In genomic region chr13:81663566-81664330, GRCm38 (mm10) we compare ENCODE assay signal across 13 mouse cellular contexts. TPM values are rescaled to one million over a fixed set of nuclear protein-coding genes. Genes with fewer than 3 reads are reported as not detected.
DNase-seq lines count a peak whose midpoint lies in the region; ATAC-seq lines count a peak whose summit lies in the region.
"Had no signal": no experiment of that assay in that cellular context is flagged by ENCODE, and none has a peak within 500 bp of the region (broad histone marks: within the 10 kb centered on the region; RNA-seq: fewer than 3 reads in every experiment).

No protein-coding gene starts in this region.

- no peak overlapping the region for H3K4me2 ChIP-seq in forebrain, embryonic 15.5 days (replicated peaks)
- no peak overlapping the region for H3K4me2 ChIP-seq in forebrain, embryonic 12.5 days
- H3K4me2 ChIP-seq in neural tube, embryonic 14.5 days (ENCODE audit: low read depth, low read length): no peak overlapping the region
- no peak overlapping the region for H3K4me2 ChIP-seq in intestine, embryonic 15.5 days (replicated peaks)
- no peak overlapping the region for H3K4me2 ChIP-seq in stomach, embryonic 15.5 days
- H3K4me2 ChIP-seq: lung, embryonic 15.5 days had no signal

- intact Hi-C loops in left cerebral cortex, postnatal 14 days (cut with DNase I): no loop called here

- no peaks in the 10 kb centered on the region for H3K27me3 ChIP-seq in forebrain, embryonic 15.5 days
- no peaks in the 10 kb centered on the region for H3K27me3 ChIP-seq in forebrain, embryonic 12.5 days
- H3K27me3 ChIP-seq in neural tube, embryonic 14.5 days (ENCODE audit: control insufficient read depth, insufficient read depth, low read length): no peaks in the 10 kb centered on the region
- H3K27me3 ChIP-seq in intestine, embryonic 15.5 days (replicated peaks): no peaks in the 10 kb centered on the region
- no peaks in the 10 kb centered on the region for H3K27me3 ChIP-seq in stomach, embryonic 15.5 days (replicated peaks)
- H3K27me3 ChIP-seq: lung, embryonic 15.5 days had no signal

- no peak overlapping the region for H3K9ac ChIP-seq in forebrain, embryonic 15.5 days (replicated peaks)
- H3K9ac ChIP-seq in forebrain, embryonic 12.5 days: no peak overlapping the region
- no peak overlapping the region for H3K9ac ChIP-seq in neural tube, embryonic 14.5 days (replicated peaks; ENCODE audit: low read depth, low read length)
- H3K9ac ChIP-seq in intestine, embryonic 15.5 days: no peak overlapping the region
- H3K9ac ChIP-seq in stomach, embryonic 15.5 days: no peak overlapping the region
- H3K9ac ChIP-seq: lung, embryonic 15.5 days had no signal

- peak overlapping the region; percentile 38; the same call in 1 of the 2 replicates for H3K27ac ChIP-seq in forebrain, embryonic 15.5 days (replicated peaks)
- H3K27ac ChIP-seq in forebrain, embryonic 12.5 days: no peak overlapping the region
- H3K27ac ChIP-seq in neural tube, embryonic 14.5 days (ENCODE audit: low read depth, low read length): no peak overlapping the region
- H3K27ac ChIP-seq in intestine, embryonic 15.5 days: no peak overlapping the region
- no peak overlapping the region for H3K27ac ChIP-seq in stomach, embryonic 15.5 days
- H3K27ac ChIP-seq: gastrocnemius, adult 2 months; lung, embryonic 15.5 days had no signal

- no peak for DNase-seq in neural tube, embryonic 10.5 days (ENCODE audit: extremely low spot score, low spot score)
- DNase-seq in left cerebral cortex, postnatal 14 days (ENCODE audit: low spot score in 2 of 2): no peak
- no peak for DNase-seq in spleen, adult 18-20 months
- DNase-seq: B cell, adult 2 months; kidney, adult 2 months; right cerebral cortex, adult 18-20 months had no signal

- H3K4me1 ChIP-seq in forebrain, embryonic 15.5 days: peaks cover 22% of the 10 kb centered on the region
- peaks cover 3% of the 10 kb centered on the region for H3K4me1 ChIP-seq in forebrain, embryonic 12.5 days
- peaks cover 3% of the 10 kb centered on the region; the same call in 1 of the 2 replicates for H3K4me1 ChIP-seq in neural tube, embryonic 14.5 days (ENCODE audit: control insufficient read depth, insufficient read depth, low read length)
- H3K4me1 ChIP-seq in intestine, embryonic 15.5 days (replicated peaks): 0 out of 2 replicates have a peak, but pooled peaks cover 3% of the 10 kb centered on the region
- no peaks in the 10 kb centered on the region; the same call in 1 of the 2 replicates for H3K4me1 ChIP-seq in stomach, embryonic 15.5 days

- no peak overlapping the region for H3K4me3 ChIP-seq in forebrain, embryonic 15.5 days
- no peak overlapping the region for H3K4me3 ChIP-seq in forebrain, embryonic 12.5 days (replicated peaks)
- H3K4me3 ChIP-seq in neural tube, embryonic 14.5 days (ENCODE audit: low read depth, low read length): no peak overlapping the region
- no peak overlapping the region for H3K4me3 ChIP-seq in intestine, embryonic 15.5 days (replicated peaks)
- no peak overlapping the region for H3K4me3 ChIP-seq in stomach, embryonic 15.5 days (replicated peaks)
- H3K4me3 ChIP-seq: gastrocnemius, adult 2 months; lung, embryonic 15.5 days had no signal

- ATAC-seq in forebrain, embryonic 15.5 days (replicated peaks): peak; percentile 77
- ATAC-seq in forebrain, embryonic 12.5 days (ENCODE audit: low FRiP score): no peak
- ATAC-seq in neural tube, embryonic 14.5 days (ENCODE audit: low read depth): peak; percentile 38; the same call in 1 of the 2 replicates
- ATAC-seq in intestine, embryonic 15.5 days: peak; percentile 56; the same call in 1 of the 2 replicates
- peak; percentile 82; the same call in 1 of the 2 replicates for ATAC-seq in stomach, embryonic 15.5 days (ENCODE audit: insufficient read depth, low FRiP score, low read depth)

- WGBS in forebrain, embryonic 15.5 days: 67% methylated on average over 12 of the region's 12 CpGs
- WGBS in forebrain, embryonic 12.5 days: 87% methylated on average over 12 of the region's 12 CpGs
- WGBS in neural tube, embryonic 14.5 days: 84% methylated on average over 12 of the region's 12 CpGs
- 87% methylated on average over 12 of the region's 12 CpGs for WGBS in intestine, embryonic 15.5 days
- 81% methylated on average over 12 of the region's 12 CpGs for WGBS in stomach, embryonic 15.5 days

- no peaks in the 10 kb centered on the region for H3K9me3 ChIP-seq in forebrain, embryonic 15.5 days
- no peaks in the 10 kb centered on the region for H3K9me3 ChIP-seq in forebrain, embryonic 12.5 days
- H3K9me3 ChIP-seq in neural tube, embryonic 14.5 days (ENCODE audit: control insufficient read depth, low read length): no peaks in the 10 kb centered on the region
- no peaks in the 10 kb centered on the region for H3K9me3 ChIP-seq in intestine, embryonic 15.5 days
- H3K9me3 ChIP-seq in stomach, embryonic 15.5 days: no peaks in the 10 kb centered on the region
- H3K9me3 ChIP-seq: lung, embryonic 15.5 days had no signal

- H3K36me3 ChIP-seq in forebrain, embryonic 15.5 days: peaks cover 32% of the 10 kb centered on the region
- peaks cover 41% of the 10 kb centered on the region for H3K36me3 ChIP-seq in forebrain, embryonic 12.5 days (replicated peaks)
- H3K36me3 ChIP-seq in neural tube, embryonic 14.5 days (ENCODE audit: control insufficient read depth, insufficient read depth, low read length): peaks cover 24% of the 10 kb centered on the region
- 0 out of 2 replicates have a peak, but pooled peaks cover 9% of the 10 kb centered on the region for H3K36me3 ChIP-seq in intestine, embryonic 15.5 days
- peaks cover 14% of the 10 kb centered on the region for H3K36me3 ChIP-seq in stomach, embryonic 15.5 days

RNA-seq across cellular contexts. Expression of gene Lysmd3, which starts 6.3 kb away (rescaled TPM):
- polyA plus RNA-seq in forebrain, embryonic 15.5 days (2015; fragmentation: Nextera tagmentation; extraction: Ambion mirVana): 20.7 and 23.6 TPM in 2 replicates
- polyA plus RNA-seq in forebrain, embryonic 12.5 days (2016; fragmentation: Nextera tagmentation; extraction: Ambion mirVana): 22.2 and 26.3 TPM in 2 replicates
- 23.5 and 26.6 TPM in 2 replicates for polyA plus RNA-seq in neural tube, embryonic 14.5 days (2014; fragmentation: Nextera tagmentation; extraction: Ambion mirVana)
- 24.4 and 25.2 TPM in 2 replicates for polyA plus RNA-seq in intestine, embryonic 15.5 days (2015; fragmentation: Nextera tagmentation; extraction: Ambion mirVana)
- 22.8 and 23.6 TPM in 2 replicates for polyA plus RNA-seq in stomach, embryonic 15.5 days (2015; fragmentation: Nextera tagmentation; extraction: Ambion mirVana)
- 10 to 100 TPM in 1 of 2 experiments, 1 to 10 TPM in 1; 9.7 to 10.9 TPM for total RNA-seq in left cerebral cortex, postnatal 14 days (2021)

RNA-seq across cellular contexts. Expression of gene Adgrv1, which starts 30.8 kb away (rescaled TPM):
- 16.1 and 17.3 TPM in 2 replicates for polyA plus RNA-seq in forebrain, embryonic 15.5 days (2015; fragmentation: Nextera tagmentation; extraction: Ambion mirVana)
- 44.5 and 44.7 TPM in 2 replicates for polyA plus RNA-seq in forebrain, embryonic 12.5 days (2016; fragmentation: Nextera tagmentation; extraction: Ambion mirVana)
- polyA plus RNA-seq in neural tube, embryonic 14.5 days (2014; fragmentation: Nextera tagmentation; extraction: Ambion mirVana): 10.3 and 13.5 TPM in 2 replicates
- polyA plus RNA-seq in intestine, embryonic 15.5 days (2015; fragmentation: Nextera tagmentation; extraction: Ambion mirVana): 0.82 and 0.83 TPM in 2 replicates
- polyA plus RNA-seq in stomach, embryonic 15.5 days (2015; fragmentation: Nextera tagmentation; extraction: Ambion mirVana): 1.1 and 1.4 TPM in 2 replicates
- total RNA-seq in left cerebral cortex, postnatal 14 days (2021): 1 to 10 TPM; 1.7 to 1.8 TPM
- total RNA-seq: gastrocnemius, adult 2 months had no signal

RNA-seq across cellular contexts. Expression of gene Polr3g, which starts 47.1 kb away (rescaled TPM):
- 3.8 and 4.0 TPM in 2 replicates for polyA plus RNA-seq in forebrain, embryonic 15.5 days (2015; fragmentation: Nextera tagmentation; extraction: Ambion mirVana)
- 10.4 and 10.5 TPM in 2 replicates for polyA plus RNA-seq in forebrain, embryonic 12.5 days (2016; fragmentation: Nextera tagmentation; extraction: Ambion mirVana)
- 3.3 and 5.3 TPM in 2 replicates for polyA plus RNA-seq in neural tube, embryonic 14.5 days (2014; fragmentation: Nextera tagmentation; extraction: Ambion mirVana)
- 16.7 and 17.2 TPM in 2 replicates for polyA plus RNA-seq in intestine, embryonic 15.5 days (2015; fragmentation: Nextera tagmentation; extraction: Ambion mirVana)
- 14.4 and 17.1 TPM in 2 replicates for polyA plus RNA-seq in stomach, embryonic 15.5 days (2015; fragmentation: Nextera tagmentation; extraction: Ambion mirVana)
- 1 to 10 TPM; 2.5 to 3.9 TPM for total RNA-seq in left cerebral cortex, postnatal 14 days (2021)

RNA-seq across cellular contexts. Expression of gene Mblac2, which starts 47.4 kb away (rescaled TPM):
- polyA plus RNA-seq in forebrain, embryonic 15.5 days (2015; fragmentation: Nextera tagmentation; extraction: Ambion mirVana): 25.7 and 28.1 TPM in 2 replicates
- 6.8 and 8.4 TPM in 2 replicates for polyA plus RNA-seq in forebrain, embryonic 12.5 days (2016; fragmentation: Nextera tagmentation; extraction: Ambion mirVana)
- polyA plus RNA-seq in neural tube, embryonic 14.5 days (2014; fragmentation: Nextera tagmentation; extraction: Ambion mirVana): 49.9 and 58.0 TPM in 2 replicates
- 8.4 and 9.2 TPM in 2 replicates for polyA plus RNA-seq in intestine, embryonic 15.5 days (2015; fragmentation: Nextera tagmentation; extraction: Ambion mirVana)
- 8.5 and 9.2 TPM in 2 replicates for polyA plus RNA-seq in stomach, embryonic 15.5 days (2015; fragmentation: Nextera tagmentation; extraction: Ambion mirVana)
- 10 to 100 TPM; 25.4 to 27.9 TPM for total RNA-seq in left cerebral cortex, postnatal 14 days (2021)
